Mouse (Mus musculus) liver, adult 2 months (tissue): ENCODE data around the gene Bnc2.

Experiments used
- CTCF ChIP-seq: fragments of 200-500 bp; IDR thresholded peaks from 2 replicates; pipeline ENCODE4 v1.5.1; 2011; ENCODE audit warnings: low read depth, low read length, control low read depth
- POLR2A ChIP-seq: fragments of 200-500 bp; IDR thresholded peaks from 2 replicates; pipeline ENCODE4 v1.6.1; 2011; ENCODE audit warnings: low read length, control low read depth; ENCODE audit not compliant: insufficient read depth; ENCODE audit errors: extremely low read depth

DNA sequence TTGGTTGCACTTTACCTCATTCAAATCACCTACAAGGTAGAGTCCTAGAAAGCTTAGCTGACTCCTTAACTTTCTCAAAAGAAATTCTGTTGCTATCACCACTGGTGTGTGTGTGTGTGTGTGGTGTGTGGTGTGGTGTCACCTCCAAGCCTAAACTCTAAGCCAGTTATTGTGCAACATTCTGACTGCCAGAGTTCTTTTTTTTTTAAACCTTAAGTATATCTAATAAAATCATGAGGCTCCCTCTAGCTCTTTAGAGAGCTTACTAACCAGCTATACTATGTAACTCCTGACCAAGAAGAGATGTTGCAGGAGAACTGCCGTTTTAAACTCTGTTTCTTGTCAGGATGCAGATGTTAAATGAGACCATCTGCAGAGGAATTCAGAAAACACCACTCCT lies 4.1 kb downstream of the Bnc2 start:
- no peak for TF ChIP-seq POLR2A
- no peak for TF ChIP-seq CTCF
